Mouse (Mus musculus) mature B cell (primary cell): ENCODE measurements around the gene Otud1.

Experiments used
- in situ Hi-C: fragments of 300-500 bp; cut with MboI; formaldehyde crosslinking; loops from 2 replicates; pipeline ENCODE4 v1.14.3; 2019

The Otud1 gene

DNA sequence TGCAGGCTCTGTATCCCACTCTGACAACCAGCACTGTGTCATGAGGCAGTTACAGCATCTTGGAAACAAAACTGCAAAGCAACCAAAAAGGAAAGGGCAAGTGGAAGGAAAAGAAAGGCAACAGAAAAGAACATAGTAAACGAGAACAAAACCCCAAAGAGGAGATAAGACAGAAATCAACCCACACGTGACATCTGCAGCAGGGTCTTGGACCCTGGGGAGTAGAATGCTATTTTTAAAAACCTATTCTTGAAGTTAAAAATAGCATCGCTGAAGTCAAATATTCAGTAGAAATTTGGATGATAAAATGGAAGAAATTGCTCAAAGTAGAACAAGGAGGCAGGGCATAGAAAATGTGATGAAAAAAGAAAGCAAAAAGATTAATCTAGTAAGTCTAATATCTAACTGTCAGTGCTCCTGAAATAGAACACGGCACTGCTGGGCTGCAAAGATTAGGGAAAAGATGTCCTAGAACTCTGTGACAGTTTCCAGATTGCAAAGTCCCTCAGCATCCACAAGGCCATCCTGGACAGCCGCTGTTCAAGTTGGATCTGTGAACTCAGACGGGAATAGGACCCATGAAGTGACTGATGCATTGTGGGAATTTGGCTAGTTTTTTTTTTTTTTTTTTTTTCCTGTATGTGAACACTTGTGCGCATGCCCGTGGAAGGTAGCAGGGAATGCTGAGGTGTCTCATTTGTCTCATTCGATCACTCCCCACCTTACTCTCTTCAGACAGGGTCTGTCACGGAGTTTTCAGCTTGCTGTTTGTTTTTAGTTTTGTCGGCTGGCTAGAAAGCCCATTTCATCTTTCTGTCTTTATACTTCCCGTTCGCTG, 13.5 kb downstream of the Otud1 start:
- in situ Hi-C loops: no loop called here

GRCm38 (mm10) chr2:19682997-19683396, 25.4 kb downstream of the Otud1 start:
- in situ Hi-C loops: no loop called here

DNA sequence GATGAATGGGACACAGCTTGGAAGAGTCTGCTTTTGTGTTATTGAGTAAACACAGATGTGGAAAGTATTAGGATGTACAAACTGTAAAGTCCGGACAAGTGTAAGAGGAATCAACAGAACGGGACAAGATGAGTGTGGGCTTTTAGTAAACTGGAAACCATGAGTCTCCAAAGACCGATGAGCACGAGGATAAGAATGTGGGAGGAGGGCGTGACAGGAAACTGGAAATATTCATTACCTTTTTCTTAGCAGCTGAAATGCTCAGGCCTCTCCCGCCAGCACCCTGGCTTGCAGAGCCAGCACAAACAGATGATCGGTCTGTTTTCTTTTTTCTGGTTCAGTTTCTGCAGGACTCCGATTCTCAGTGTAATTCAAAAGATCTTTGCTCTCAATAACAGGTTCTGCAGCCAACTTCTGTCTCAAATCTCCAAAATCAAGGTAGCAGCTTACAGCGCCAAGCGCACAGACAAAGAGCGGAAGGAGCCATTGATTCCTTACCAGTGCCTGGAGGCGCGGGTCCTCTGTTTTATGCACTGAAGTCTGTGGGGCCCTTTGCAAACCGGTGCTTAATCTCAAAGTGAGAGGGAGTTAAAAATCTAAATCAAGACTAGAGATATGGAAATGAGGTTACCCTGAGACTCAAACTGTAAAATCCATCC, 28.1 kb downstream of the Otud1 start:
- in situ Hi-C loops: no loop called here

- in situ Hi-C loops: no loop called here
Measured at GRCm38 (mm10) chr2:19690094-19690493, 32.5 kb downstream of the Otud1 start.

DNA sequence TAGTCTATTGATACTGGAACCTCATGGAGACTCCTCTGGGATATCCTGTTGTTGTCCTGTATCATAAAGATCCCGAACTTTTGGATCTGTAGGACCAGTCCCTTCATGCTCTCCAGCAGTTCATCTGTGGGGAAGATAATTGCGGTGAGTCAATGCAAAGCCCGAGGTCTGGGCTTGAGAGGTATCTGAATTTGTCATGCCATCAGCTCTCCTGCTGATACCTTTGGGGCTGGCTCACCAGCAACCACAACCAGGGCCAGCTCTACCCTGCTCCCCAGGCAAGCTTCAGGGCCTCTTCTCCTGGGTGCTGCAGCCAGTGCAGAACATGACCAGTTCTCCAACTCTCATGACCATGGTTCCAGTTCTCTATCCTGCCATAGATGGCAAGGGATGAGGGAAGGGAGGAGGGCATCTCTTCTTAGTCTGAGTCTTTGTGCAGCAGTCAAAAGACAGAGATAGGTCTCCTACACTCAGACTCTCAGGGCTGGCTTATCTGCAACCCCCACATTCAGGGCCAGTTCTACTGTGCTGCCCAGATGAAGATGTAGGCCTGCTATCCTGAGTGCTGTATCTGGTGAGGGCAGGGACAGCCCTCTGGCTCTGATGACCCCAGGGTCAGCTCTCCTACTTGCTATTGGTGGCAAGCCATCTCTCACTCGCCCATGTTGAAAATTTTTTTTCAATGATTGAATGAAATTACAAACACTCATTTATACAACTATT, 42.2 kb downstream of the Otud1 start:
- in situ Hi-C loops: no loop called here

- in situ Hi-C loops: no loop called here
Measured at GRCm38 (mm10) chr2:19701386-19701785, 43.8 kb downstream of the Otud1 start.

GRCm38 (mm10) chr2:19703020-19703613, 45.6 kb downstream of the Otud1 start:
- in situ Hi-C loops: no loop called here

DNA sequence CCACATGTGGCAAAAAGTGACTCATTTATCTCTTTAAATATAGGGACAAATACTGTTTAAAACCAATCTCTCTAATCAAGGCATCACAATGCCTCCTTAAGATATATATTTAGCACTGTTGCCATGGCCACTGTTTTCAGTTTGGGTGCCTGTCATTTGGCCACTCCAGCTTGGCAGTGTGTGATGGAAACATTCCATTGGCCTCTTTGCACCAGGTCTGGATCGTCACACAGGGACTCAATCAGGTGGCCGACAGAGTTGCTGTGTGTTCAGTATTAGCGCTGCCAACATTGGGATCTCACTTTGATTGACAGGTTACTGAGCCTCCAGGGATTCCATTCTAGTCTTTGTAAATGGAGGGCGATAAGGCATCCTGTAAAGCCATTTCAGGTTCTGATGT, 46.1 kb downstream of the Otud1 start:
- in situ Hi-C loops: no loop called here

DNA sequence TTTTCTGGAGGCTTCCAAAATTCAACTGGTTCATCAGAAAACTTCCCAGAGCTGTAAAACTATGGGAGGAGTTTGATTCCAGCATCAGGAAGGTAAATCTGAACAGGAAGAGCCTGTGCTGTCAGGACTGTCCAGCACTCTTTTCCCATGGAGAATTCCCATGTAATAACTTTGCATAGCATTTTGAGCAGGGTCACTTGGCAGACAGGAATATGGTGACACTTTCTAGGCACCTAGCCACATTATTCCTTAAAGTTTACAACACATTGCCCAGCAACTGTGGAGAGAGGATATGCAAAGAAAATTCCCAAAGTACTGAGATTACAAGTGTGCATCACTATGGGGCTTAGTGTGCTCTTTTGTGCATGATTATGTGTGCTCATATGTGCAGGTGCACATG, 46.7 kb downstream of the Otud1 start:
- in situ Hi-C loops: no loop called here

GRCm38 (mm10) chr2:19706886-19707285, 49.3 kb downstream of the Otud1 start:
- in situ Hi-C loops: no loop called here
